Mouse (Mus musculus) myocyte (in vitro differentiated cells): ENCODE results near the gene Fthl17c. TPM values are rescaled to one million over a fixed set of nuclear protein-coding genes. Genes with fewer than 3 reads are reported as not detected.
"Not testable (repeated sequence)": the region's sequence is repeated elsewhere in the genome, so short reads cannot be mapped to it uniquely, and the experiment has no call there.

ENCODE experiments used
- H3K27me3 ChIP-seq: one replicate; pipeline ENCODE4 v1.6.1; 2011; ENCODE audit not compliant: control insufficient read depth, insufficient read depth, insufficient read length
- H3K36me3 ChIP-seq: one replicate; pipeline ENCODE4 v1.6.1; 2011; ENCODE audit not compliant: control insufficient read depth, insufficient read depth
- H3K4me2 ChIP-seq: one replicate; pipeline ENCODE4 v1.6.1; 2011; ENCODE audit warnings: low read depth, control low read depth
- H3K4me3 ChIP-seq: one replicate; pipeline ENCODE4 v1.5.1; 2011; ENCODE audit warnings: mild to moderate bottlenecking, control low read depth, moderate library complexity
- H3K79me2 ChIP-seq: one replicate; pipeline ENCODE4 v1.6.1; 2011; ENCODE audit not compliant: control insufficient read depth, insufficient read depth
- H3ac ChIP-seq: one replicate; pipeline ENCODE4 v1.6.1; 2011; ENCODE audit not compliant: control insufficient read depth, insufficient read length
- CEBPB ChIP-seq: IDR thresholded peaks from 2 replicates; pipeline ENCODE4 v1.6.1; 2011; ENCODE audit warnings: mild to moderate bottlenecking, moderate library complexity; ENCODE audit not compliant: poor library complexity, insufficient read depth, severe bottlenecking
- E2F4 ChIP-seq: IDR thresholded peaks from one replicate; pipeline ENCODE4 v1.6.1; 2011; ENCODE audit warnings: mild to moderate bottlenecking, control low read depth, moderate library complexity; ENCODE audit not compliant: insufficient read depth
- MAX ChIP-seq: IDR thresholded peaks from one replicate; pipeline ENCODE4 v1.6.1; 2011; ENCODE audit warnings: low read depth, mild to moderate bottlenecking, control low read depth
- MYOD1 ChIP-seq, 3 experiments: IDR thresholded peaks; one replicate each; pipeline ENCODE4 v1.6.1; 2011; ENCODE audit warnings: control low read depth in 2 of 3, low read depth in 2 of 3, mild to moderate bottlenecking in 2 of 3, moderate library complexity in 1 of 3; ENCODE audit not compliant: insufficient read length in 2 of 3, control insufficient read depth in 1 of 3
- MYOG ChIP-seq, 3 experiments: IDR thresholded peaks; one replicate each; pipeline ENCODE4 v1.6.1; 2011; ENCODE audit warnings: control low read depth in 2 of 3, low read depth in 2 of 3, mild to moderate bottlenecking in 2 of 3; ENCODE audit not compliant: insufficient read length in 2 of 3, control insufficient read depth in 1 of 3, insufficient read depth in 1 of 3
- POLR2A ChIP-seq: IDR thresholded peaks from one replicate; pipeline ENCODE4 v1.6.1; 2011; ENCODE audit warnings: low read depth, mild to moderate bottlenecking, control low read depth, moderate library complexity; ENCODE audit not compliant: insufficient read length
- POLR2AphosphoS2 ChIP-seq: IDR thresholded peaks from one replicate; pipeline ENCODE4 v1.6.1; 2011; ENCODE audit warnings: low read depth, control low read depth; ENCODE audit not compliant: insufficient read length
- REST ChIP-seq: IDR thresholded peaks from one replicate; pipeline ENCODE4 v1.6.1; 2011; ENCODE audit warnings: mild to moderate bottlenecking, control low read depth, moderate library complexity; ENCODE audit not compliant: insufficient read depth, insufficient read length
- SRF ChIP-seq: IDR thresholded peaks from one replicate; pipeline ENCODE4 v1.6.1; 2011; ENCODE audit warnings: low read depth; ENCODE audit not compliant: control insufficient read depth, insufficient read length
- TCF12 ChIP-seq: IDR thresholded peaks from one replicate; pipeline ENCODE4 v1.6.1; 2011; ENCODE audit warnings: mild to moderate bottlenecking, control low read depth; ENCODE audit not compliant: poor library complexity, insufficient read depth, severe bottlenecking
- TCF3 ChIP-seq: IDR thresholded peaks from one replicate; pipeline ENCODE4 v1.6.1; 2011; ENCODE audit warnings: low read depth, control low read depth; ENCODE audit not compliant: insufficient read length
- USF1 ChIP-seq: IDR thresholded peaks from one replicate; pipeline ENCODE4 v1.6.1; 2011; ENCODE audit warnings: low read depth, mild to moderate bottlenecking, control low read depth, moderate library complexity
- polyA plus RNA-seq: library from polyadenylated mRNA; unstranded; fragments of >200 nt; fragmentation: generic; extraction: Trizol; gene quantifications from one replicate; pipeline ENCODE4 v1.2.1, GENCODE M21; 2012; ENCODE audit warnings: missing spikeins

Fthl17c gene
- not detected for polyA plus RNA-seq

GRCm38 (mm10) chrX:8976459-8976858 is at the start of gene Fthl17c:
Gene Fthl17c, minus strand, starts transcription at chrX:8976559.
- not testable (repeated sequence) for H3K27me3 ChIP-seq, H3K79me2 ChIP-seq, H3K36me3 ChIP-seq, H3K4me3 ChIP-seq, H3ac ChIP-seq, H3K4me2 ChIP-seq

GRCm38 (mm10) chrX:9019481-9019880 is 43.1 kb upstream of the Fthl17c start:
- H3K79me2 ChIP-seq, result no peaks in the 10 kb centered on the region
- TF ChIP-seq POLR2AphosphoS2, result no peak
- no peak for TF ChIP-seq MAX
- no peak for TF ChIP-seq REST
- TF ChIP-seq USF1, result no peak
- TF ChIP-seq MYOG (IDR thresholded peaks at IDR 0.05; ENCODE audit: control insufficient read depth in 1 of 3, insufficient read depth in 1 of 3, insufficient read length in 2 of 3, low read depth in 2 of 3), result no peak
- TF ChIP-seq TCF3, result no peak
- TF ChIP-seq E2F4, result no peak
- TF ChIP-seq CEBPB, result no peak
- no peak for TF ChIP-seq TCF12
- no peak for TF ChIP-seq POLR2A
- no peak for TF ChIP-seq MYOD1 (IDR thresholded peaks at IDR 0.05; ENCODE audit: control insufficient read depth in 1 of 3, insufficient read length in 2 of 3, low read depth in 2 of 3)
- no peak for TF ChIP-seq SRF
- no peak overlapping the region for H3K4me2 ChIP-seq
- no peak overlapping the region for H3K4me3 ChIP-seq
- no peaks in the 10 kb centered on the region for H3K27me3 ChIP-seq
- no peak overlapping the region for H3ac ChIP-seq
- no peaks in the 10 kb centered on the region for H3K36me3 ChIP-seq

- H3K79me2 ChIP-seq, result no peaks in the 10 kb centered on the region
- H3ac ChIP-seq, result no peak overlapping the region
- no peak overlapping the region for H3K4me2 ChIP-seq
- no peak overlapping the region for H3K4me3 ChIP-seq
- TF ChIP-seq MYOG (IDR thresholded peaks at IDR 0.05; ENCODE audit: control insufficient read depth in 1 of 3, insufficient read depth in 1 of 3, insufficient read length in 2 of 3, low read depth in 2 of 3) (no peak), MAX (no peak), TCF12 (no peak)
- no peaks in the 10 kb centered on the region for H3K36me3 ChIP-seq
- H3K27me3 ChIP-seq, result no peaks in the 10 kb centered on the region
Observed at GRCm38 (mm10) chrX:9016079-9016478, 39.7 kb upstream of the Fthl17c start.

DNA sequence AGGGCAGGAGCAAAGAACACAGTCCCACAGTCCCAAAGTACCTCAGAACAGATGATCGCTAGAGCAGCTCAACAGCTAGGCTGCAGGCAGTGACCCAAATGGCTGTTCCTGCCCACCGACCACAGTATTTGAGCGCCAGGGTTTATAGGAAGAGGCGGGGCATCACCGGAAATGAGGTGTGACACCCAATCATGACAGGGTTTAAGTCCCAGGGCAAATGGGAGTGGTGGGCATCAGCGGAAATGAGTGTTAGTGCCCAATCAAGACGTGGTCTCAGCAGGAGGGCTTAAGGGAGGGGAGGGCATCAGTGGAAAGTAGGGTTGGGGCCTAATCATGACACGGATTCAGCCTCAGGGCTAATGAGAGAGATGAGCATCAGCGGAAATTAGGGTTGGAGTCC is 10.3 kb upstream of the Fthl17c start, which contains the start of gene Fthl17d:
Gene Fthl17d (minus strand): TSS at position 101 of the 400 bp plus-strand sequence.
- not testable (repeated sequence) for H3K27me3 ChIP-seq, H3ac ChIP-seq, H3K4me3 ChIP-seq, H3K79me2 ChIP-seq, H3K36me3 ChIP-seq, H3K4me2 ChIP-seq

DNA sequence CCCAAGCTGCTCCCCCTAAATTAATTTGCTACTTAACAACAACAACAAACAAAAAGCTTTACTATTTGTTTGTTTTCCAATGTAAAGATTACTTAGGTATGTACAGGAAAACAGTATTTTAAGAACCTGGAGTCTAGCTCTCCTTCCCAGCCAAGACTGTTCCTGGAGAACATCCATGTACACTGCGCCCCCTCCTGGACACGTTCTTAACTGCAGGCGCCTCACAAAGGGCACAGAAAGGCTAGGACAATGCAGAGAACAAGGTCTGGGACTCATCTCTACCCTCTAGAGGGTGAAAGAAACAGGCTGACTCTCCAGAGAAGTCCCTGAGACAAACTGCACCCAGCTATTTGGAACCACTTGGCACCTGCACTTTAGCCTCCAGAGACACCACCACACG is 11.7 kb downstream of the Fthl17c start:
- not testable (repeated sequence) for H3K27me3 ChIP-seq, H3K79me2 ChIP-seq, H3K4me2 ChIP-seq, H3K4me3 ChIP-seq, H3ac ChIP-seq, H3K36me3 ChIP-seq

- H3K4me2 ChIP-seq, H3K4me3 ChIP-seq, H3K36me3 ChIP-seq, H3K79me2 ChIP-seq, H3ac ChIP-seq, H3K27me3 ChIP-seq: not testable (repeated sequence)
Observed at GRCm38 (mm10) chrX:8962875-8963274, 13.5 kb downstream of the Fthl17c start, which contains the start of gene Fthl17b. Gene Fthl17b, minus strand, starts transcription at chrX:8962975.

GRCm38 (mm10) chrX:8948130-8948805 is 28.1 kb downstream of the Fthl17c start:
- H3K79me2 ChIP-seq, H3K36me3 ChIP-seq, H3K27me3 ChIP-seq, H3ac ChIP-seq, H3K4me3 ChIP-seq, H3K4me2 ChIP-seq: not testable (repeated sequence)
